Mouse (Mus musculus) ovary, postnatal 36 days (tissue): ENCODE measurements around the gene Parp6.

Experiments
- DNase-seq: peaks from one replicate; pipeline ENCODE4 v3.0.0; 2022; ENCODE audit warnings: low spot score, mixed read lengths

The Parp6 gene

DNA sequence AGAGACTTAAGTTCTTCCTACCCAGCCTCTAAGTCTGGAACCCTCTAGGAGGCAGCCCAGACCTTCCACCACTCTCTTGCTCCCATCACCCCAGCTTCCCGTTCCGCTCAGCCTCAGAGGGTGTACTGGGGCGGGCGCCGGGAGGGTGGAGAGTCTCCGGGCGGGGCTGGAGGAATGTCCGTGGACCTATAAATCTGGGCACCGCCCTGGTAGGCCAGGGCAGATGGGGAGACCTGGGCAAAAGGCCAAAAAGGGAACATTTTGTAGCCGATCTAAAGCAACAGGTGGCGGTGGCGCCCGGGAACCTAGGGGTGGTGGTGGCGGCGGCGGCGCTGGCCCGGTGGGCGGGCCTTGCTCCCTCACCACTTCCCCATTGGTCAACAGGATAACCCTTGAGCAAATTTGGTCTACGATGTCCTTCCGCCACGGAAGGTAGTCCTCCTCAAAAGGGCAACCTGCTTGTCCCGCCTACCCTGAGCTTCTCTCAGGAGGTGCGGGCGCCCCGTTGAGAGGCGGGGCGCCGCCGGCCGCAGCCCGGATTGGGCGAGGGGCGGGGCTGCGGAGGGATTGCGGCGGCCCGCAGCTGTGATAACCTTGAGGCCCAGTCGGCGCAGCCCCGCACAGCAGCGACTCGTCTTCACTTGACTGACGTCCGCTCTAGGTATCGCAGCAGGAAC lies 39.0 kb downstream of the Parp6 start, which contains the start of gene Pkm:
Pkm (plus strand) TSS at position 411 of the 677 bp plus-strand sequence.
- DNase-seq = peak; percentile 94

DNA sequence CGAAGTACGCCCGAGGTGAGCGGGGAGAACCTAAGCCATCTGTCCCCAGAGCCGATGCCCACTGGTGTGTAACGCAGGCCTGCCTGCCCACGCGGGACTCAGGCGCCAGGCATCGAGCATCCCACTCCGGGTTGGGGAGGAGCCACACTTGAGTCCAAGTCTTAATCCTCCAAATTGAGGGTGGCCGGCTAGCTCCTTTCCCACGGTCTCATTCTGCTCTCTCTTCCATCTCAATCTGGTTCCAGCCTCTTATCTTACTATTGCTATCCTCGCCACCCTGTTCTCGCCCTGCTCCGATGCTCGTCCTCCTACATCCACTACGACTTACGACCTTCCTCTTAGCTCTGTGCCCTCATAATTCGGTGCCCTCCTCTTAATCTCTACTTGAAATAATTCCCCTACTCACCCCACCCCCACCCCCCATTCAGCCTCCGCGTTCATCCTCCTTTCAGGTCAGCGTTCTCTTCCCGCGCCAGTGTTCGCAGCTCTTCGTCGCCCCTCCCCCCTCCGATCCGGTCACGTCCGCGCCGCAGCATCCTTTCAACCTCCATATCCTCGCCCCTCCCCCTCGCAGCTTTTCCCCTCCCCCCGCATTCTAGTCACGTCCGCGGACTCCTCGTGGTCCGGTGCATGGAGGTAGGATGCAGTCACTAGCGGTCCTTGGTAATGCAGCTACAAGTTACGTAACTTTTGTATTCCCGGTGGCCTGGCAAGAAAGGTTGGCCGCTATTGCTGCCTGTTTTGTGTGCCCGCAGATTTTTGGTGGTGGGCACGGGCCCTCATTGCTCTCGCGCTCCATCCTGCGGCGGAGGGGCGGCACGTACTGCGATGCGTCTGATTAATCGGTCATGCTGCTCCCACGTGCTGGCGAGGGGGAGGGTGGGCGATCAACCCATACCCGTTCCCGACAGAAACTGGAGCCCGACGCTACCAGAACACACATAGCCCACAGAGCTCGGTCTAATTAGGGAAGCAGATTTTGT lies 39.8 kb downstream of the Parp6 start:
- DNase-seq = peak; percentile 70

DNA sequence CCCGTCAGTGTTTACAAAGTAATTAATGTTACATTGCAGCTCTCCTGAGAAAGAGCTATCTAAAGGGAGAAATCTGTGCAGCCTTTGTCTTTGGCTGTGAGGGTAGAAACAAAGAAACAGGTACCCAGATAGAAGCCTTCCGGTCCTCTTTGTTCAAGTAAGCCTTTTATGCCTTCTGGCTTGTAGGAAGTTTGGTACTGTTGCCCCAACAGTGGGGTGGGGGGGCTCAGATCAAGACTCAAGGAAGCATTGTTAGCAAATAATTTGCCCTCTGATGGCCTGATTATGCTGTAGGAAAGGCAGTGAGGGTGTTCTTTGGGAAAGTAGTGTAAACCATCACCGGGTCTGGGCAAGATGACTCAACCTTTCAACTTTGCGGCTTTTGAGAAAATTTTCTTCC lies 41.1 kb downstream of the Parp6 start:
- no peak for DNase-seq

DNA sequence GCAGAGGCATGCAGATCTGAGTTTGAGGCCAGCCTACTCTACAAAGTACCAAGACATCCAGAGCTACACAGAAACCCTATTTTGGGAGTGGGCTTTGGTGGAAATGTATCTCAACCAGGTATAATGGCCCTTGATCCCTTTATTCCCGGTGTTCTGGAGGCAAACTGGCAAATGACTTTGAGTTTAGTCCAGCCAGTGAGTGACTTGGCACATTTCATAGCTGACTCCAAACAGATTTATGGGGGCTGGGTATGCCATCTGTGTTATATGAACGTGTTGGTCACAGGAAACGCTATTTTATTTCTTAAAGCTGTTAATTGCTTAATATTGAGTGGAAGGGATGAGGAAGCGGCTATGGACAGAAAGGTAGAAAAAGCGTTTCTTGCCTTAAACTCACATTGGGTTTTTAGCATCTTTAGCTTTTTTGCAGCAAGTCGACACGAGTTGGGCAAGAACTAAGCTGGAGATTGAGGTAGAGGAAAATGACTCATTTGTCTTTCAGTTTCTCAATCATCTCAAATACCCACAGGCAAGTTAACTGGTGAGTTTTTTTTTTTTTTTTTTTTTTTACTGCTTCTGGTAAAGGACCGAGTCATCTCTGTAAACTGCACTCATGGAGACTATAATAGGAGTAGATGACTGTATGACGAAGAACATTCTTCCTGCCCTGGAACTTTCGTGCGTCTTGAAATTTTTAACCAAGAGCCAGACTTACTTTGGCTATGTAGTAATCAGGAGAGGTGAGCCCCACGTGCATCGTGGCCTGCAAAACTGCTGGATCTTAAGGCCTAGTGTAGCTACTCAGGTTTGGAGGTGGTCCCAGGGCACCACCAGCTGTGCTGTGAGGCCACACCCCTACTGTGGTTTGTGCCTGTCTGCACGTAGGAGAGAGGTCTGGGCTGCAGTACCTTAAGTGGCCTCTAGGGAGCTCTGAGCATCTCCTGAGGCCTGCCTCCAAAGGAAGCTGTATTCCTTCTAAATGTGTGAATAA lies 42.2 kb downstream of the Parp6 start:
- peak; percentile 69 for DNase-seq

- no peak for DNase-seq
Observed at GRCm38 (mm10) chr9:59660421-59660820, 43.3 kb downstream of the Parp6 start.

GRCm38 (mm10) chr9:59661298-59661975 lies 44.4 kb downstream of the Parp6 start:
- no peak for DNase-seq

DNA sequence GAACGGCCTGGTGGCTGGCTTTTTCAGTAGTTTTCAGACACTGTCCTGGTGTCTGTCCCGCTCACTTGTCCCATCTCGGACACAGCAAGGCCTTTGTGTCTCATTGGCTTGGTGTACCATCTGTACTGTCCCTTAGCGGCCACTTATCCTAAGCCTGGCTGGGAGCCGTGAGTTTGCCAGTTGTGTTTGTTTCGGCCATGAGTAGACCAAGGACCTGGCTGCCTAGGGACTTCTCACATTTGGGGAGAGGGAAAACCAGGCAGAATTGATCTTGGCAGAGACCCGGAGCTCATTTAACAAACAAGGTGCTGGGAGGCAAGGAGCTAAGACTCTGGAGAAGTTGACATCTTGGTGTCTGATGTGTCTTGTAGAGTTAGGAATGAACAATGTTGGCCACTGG lies 46.1 kb downstream of the Parp6 start:
- no peak for DNase-seq

DNA sequence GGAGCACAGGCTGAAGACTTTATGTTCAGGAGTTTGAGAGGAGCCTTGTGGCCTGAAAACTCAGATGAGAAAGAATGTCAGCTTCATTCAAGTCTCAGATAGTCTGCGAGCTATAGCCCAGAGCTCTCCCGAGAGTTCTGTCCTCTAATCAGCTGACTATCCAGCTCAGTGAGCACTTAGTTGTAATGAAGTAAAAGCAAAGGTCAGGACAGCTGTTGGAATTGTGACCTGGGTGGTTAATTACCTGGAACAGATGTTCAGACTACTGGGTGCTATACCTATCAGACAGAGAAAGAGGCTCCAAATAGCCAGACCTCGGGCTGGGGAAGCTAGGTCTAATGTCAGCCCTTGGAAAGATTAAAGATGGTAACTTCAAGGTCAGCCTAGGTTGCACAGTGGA lies 46.9 kb downstream of the Parp6 start:
- no peak for DNase-seq

- DNase-seq = no peak
Observed at GRCm38 (mm10) chr9:59664664-59665256, 47.7 kb downstream of the Parp6 start.

DNA sequence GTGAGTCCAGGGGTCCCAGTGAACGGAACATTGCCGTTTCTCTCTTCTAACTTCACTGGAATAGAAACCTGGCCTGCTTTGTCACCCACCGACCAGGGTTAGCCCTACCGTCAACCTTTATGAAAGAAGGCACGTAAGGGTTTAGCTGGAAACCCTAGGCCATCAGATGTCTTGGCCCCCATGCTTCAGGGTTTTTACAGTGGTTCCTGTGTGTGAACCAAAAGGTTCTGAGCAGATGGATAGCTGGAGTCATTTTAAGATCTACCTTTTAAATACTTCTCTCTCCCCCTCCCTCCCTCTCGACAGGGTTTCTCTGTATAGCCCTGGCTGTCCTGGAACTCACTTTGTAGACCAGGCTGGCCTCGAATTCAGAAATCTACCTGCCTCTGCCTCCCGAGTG lies 48.9 kb downstream of the Parp6 start:
- DNase-seq = no peak

DNA sequence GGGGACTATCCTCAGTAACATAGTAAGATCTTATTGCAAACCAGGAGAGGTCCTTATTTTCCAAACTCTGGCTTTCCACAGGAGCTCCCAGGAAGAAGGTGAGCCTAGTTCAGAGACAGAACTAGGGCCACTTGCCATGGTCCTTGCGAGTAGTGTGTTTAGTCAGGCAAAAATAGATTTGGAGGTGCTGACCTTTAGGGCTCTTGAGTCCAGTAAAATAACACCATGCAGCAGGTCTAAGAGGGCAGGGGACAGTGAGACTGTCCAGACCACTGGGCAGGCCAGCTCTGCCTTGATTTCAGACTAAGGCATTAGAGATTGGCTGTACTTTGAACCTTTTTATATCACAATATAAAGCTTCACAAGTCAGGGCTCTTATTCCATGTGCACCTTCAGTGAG lies 49.7 kb downstream of the Parp6 start:
- DNase-seq = no peak

- DNase-seq = no peak
Observed at GRCm38 (mm10) chr9:59667250-59667649, 50.2 kb downstream of the Parp6 start.

DNA sequence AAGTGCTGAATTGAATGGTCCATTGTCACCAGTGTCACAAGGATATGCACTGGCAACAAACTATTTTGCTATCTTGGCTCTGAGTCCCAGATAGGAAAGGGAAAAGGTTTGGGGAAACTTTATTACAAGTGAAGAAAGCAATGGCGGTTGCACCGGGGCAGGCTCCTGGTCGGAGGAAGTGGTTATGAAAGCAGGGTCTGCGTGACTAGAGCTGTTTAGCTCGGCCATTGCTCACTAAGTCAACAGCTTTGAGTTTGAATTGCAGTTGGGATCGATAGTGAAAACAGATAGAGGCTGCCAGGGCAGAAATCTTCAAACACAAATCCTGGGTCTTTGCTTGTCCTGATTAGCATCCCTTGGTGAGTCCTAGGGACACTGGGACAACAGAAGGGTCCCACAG lies 50.8 kb downstream of the Parp6 start:
- no peak for DNase-seq

DNA sequence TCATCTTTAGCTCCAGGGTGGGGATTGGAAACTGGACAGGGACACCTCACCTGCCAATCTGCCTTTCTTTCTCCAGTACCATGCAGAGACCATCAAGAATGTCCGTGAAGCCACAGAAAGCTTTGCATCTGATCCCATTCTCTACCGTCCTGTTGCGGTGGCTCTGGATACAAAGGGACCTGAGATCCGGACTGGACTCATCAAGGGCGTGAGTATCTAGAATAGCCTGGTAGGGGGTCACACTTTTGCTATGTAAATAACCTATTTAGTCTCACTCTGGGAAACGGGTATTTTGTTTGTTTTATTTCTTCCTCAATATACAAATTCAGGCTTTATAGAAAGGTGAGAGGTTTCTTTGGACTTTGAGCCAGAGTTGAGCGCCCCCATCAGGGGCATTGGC lies 51.4 kb downstream of the Parp6 start:
- no peak for DNase-seq

DNA sequence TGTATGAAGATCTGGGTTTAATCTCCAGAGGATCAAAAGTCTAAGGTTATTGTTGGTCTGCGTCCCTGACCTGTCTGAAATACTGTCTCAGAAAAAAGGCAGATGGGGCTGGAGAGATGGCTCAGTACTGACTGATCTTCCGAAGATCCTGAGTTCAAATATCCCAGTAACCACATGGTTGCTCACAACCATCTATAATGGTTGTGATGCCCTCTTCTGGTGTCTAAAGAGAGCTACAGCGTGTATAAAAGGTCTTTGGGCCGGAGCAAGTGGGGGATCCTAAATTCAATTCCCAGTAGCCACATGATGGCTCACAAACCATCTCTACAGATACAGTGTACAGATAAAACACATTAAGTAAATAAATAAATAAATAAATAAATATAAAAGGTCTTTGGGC lies 52.1 kb downstream of the Parp6 start:
- DNase-seq = no peak

GRCm38 (mm10) chr9:59672195-59672894 lies 55.3 kb downstream of the Parp6 start:
- DNase-seq = no peak

DNA sequence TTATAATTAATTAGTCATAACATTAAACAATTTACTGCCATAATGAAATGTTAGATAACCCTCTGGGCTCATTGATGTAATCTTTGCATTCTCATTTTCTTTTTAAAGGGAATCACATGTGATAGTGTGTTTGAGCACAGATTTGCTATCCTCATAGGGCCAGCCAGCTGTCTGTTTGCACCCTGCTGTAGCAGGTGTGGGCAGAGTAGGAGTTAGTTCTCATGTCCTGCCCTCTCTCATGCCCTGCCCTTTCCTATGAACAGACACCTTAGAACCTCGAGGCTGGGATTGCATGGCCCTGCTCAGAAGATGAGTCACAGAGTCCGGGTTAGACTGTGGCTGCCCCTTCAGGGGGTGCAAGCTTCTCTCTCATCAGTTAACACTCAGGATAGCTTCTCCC lies 56.3 kb downstream of the Parp6 start:
- no peak for DNase-seq

GRCm38 (mm10) chr9:59675598-59675997 lies 58.5 kb downstream of the Parp6 start:
- no peak for DNase-seq

GRCm38 (mm10) chr9:59678313-59678712 lies 61.2 kb downstream of the Parp6 start:
- no peak for DNase-seq
